Mouse (Mus musculus) gastrocnemius, adult 18-20 months (tissue): ENCODE data around the gene Kcne3. TPM values are rescaled to one million over a fixed set of nuclear protein-coding genes. Genes with fewer than 3 reads are reported as not detected.

ENCODE experiments used
- DNase-seq: peaks from one replicate; pipeline ENCODE4 v3.0.0; 2021; ENCODE audit warnings: low spot score
- total RNA-seq, 2 experiments: library from RNA; stranded (reverse); gene quantifications; 2 replicates each; pipeline ENCODE4 v1.2.3; 2021

Kcne3 gene
- total RNA-seq, 2 experiments from 2014 or later, result 0.39 to 0.55 TPM

GRCm38 (mm10) chr7:100181614-100182013, 5.3 kb downstream of the Kcne3 start:
- no peak for DNase-seq

GRCm38 (mm10) chr7:100182388-100182787, 6.1 kb downstream of the Kcne3 start:
- no peak for DNase-seq

- peak; percentile 15 for DNase-seq
Observed at GRCm38 (mm10) chr7:100187601-100188000, 11.3 kb downstream of the Kcne3 start.

DNA sequence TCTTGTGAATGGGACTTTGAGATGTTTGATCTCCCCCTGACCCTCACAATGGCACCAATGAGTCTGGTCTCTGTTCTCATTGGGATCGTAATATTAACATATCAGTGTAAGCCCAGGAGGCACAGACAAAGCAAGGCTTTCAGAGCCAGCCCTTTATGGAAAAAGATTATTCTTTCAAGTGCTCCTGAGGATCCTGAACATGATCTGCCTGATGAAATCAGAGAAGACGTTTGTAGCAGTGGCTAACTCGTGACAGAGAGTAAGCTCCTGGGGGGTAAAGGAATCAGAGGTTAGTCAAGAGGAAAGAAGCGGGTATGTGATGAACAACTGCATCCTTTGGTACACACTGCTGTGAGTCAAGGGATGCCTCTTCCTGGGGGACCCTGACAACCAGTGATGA, 13.9 kb downstream of the Kcne3 start:
- DNase-seq, result no peak

GRCm38 (mm10) chr7:100190778-100191177, 14.5 kb downstream of the Kcne3 start:
- peak; percentile 50 for DNase-seq

DNA sequence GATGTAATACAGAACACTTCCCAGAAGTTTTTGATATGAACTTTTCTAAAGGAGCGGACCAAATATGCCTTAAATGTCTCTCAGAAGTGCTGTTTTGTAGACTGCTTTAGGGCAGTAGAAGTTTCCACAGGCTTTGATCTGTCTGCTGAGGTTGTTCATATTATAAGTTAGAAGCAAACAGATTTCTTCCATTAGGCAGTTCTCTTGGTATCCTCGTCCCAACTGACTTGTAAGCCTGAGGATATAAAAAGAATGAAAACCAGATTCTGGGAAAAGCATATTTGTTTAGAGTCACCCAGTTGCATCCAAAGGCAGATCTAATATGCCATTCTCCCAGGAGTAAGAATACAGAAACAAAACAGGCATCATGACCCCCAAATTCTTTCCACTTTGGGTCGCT, 24.9 kb downstream of the Kcne3 start:
- DNase-seq, result no peak

DNA sequence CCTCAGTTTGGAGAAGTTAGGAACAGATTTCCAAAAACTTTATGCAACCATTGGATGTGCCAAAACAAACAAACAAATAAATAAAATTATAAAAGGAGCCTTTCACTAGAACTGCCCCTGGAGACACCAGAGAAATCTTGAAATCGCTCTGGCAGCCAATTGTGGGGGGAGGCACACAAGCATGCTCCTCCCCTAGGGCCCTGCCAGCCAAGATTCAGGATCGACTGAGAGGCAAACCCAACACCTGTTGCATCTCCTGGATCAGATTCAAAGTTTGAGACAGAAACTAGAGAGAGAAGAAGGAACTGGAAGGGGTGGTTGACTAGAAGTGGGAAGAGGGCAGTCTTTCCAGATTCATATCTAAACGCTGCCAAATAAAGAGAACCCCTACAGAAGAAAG, 27.3 kb downstream of the Kcne3 start:
- DNase-seq, result peak; percentile 54

- no peak for DNase-seq
Observed at GRCm38 (mm10) chr7:100204871-100205270, 28.6 kb downstream of the Kcne3 start.

- DNase-seq, result no peak
Observed at GRCm38 (mm10) chr7:100206144-100206543, 29.8 kb downstream of the Kcne3 start.

DNA sequence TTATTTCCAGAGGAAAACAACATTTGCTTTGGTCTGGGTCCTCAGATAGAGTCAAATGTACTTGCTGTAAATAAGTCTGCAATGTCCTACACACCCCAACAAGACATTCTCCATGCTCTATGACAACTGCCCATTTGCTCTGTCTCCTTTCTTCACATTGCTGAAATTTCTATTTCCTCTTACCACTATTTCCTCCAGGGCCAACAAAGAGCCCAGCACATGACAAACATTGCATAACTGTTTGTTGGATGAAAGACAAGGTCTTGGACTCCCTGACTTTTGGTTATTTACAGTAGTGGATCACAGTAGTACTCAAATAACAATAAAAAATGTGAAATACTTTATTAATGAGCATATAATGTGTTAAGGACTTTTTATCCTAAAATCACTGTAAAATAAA, 31.6 kb downstream of the Kcne3 start:
- no peak for DNase-seq

- no peak for DNase-seq
Observed at GRCm38 (mm10) chr7:100214310-100214709, 38.0 kb downstream of the Kcne3 start.

- DNase-seq, result no peak
Observed at GRCm38 (mm10) chr7:100215116-100215732, 38.9 kb downstream of the Kcne3 start.

DNA sequence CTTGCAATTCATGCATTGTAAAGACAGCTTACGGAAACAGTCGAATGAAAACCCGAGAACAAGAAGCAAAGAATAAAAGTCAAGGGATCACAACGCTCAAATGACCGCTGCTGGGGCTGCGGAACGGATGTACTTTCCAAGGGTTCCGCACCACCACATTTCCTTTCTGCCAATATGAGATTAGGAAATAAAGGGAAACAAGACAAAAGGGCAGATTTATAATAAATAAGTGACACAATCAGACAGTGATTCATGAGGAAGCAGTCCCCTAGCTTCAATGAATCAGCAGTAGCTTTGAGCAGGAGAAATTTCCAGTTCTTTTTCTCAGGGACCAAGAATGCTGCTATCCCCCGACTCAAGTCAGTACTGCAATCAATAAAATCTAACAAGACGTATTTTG, 39.7 kb downstream of the Kcne3 start:
- DNase-seq, result no peak

- DNase-seq, result no peak
Observed at GRCm38 (mm10) chr7:100216601-100217565, 40.6 kb downstream of the Kcne3 start.

- peak; percentile 97 for DNase-seq
Observed at GRCm38 (mm10) chr7:100227158-100227875, 51.0 kb downstream of the Kcne3 start, which contains the start of gene Pgm2l1. TSS of gene Pgm2l1 (plus strand) at chr7:100227394.

DNA sequence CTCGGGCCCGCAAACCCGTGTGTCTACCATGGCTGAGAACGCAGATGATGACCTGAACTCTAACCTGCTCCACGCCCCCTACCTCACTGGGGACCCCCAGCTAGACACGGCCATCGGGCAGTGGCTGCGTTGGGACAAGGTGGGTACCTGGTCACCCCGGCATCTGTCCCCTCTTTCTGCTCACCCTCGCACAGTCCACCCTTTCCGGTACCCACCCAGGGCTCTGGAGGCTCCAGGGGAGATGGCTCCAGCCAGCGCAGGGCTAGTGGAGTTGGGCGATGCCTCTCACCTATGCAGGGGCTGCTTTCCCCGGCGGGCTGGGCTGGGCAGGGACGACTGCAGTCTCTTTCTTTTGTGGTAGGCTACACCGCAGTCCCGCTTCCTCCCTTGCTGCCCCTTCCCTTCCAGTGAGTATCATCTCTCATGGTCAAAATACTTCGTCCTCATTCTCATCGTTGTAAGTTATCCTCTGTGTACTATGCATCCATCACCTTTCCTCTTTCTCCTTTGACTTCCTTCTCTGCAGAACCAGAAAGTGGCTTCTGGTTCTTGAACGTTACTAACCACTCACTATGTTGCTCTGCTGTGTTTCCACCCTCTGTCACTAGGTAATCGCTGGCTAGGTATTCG, 51.7 kb downstream of the Kcne3 start:
- DNase-seq, result no peak

DNA sequence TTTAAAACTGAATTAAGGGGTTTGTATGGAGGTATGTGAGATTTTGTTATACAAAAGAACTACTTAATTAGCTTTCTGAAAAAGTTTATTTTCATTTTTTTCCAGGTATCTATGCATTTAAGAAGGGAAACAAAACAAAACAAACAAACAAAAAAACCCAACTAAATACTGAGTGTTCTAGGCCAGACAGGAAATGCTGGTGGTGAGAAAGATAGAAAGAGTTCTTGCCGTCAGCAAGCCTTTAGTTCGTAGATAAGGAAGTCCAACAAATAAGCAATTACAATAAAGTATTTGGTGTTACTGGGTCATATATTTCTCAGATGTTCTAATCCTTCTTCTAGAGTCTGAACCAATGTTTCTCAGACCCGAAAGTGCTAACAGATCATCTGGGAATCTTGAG, 52.7 kb downstream of the Kcne3 start:
- DNase-seq, result no peak

- DNase-seq, result no peak
Observed at GRCm38 (mm10) chr7:100230646-100231045, 54.3 kb downstream of the Kcne3 start.

DNA sequence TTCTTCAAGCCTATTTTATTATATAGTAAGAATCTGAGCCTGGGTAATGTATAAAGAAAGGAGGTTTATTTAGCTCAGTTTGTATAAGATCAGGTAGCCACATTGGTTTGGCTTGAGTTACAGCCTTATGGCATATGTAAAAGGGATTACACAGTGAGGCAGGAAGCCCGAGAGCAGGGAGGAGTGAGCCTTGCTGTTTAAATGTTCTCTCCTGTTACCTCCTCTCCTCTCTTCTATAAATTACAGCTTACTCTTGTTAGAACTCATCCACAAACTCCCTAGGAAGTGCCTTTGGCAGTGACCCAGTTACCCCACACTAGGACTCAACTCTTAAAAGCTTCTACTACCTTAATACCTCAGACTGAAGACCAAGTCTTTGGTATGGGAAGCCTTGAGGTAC, 55.4 kb downstream of the Kcne3 start:
- DNase-seq, result no peak

- no peak for DNase-seq
Observed at GRCm38 (mm10) chr7:100233681-100234080, 57.4 kb downstream of the Kcne3 start.
